In genomic region chr7:132261885-132262284, GRCm38 (mm10) we compare ENCODE assay signal across 12 mouse cellular contexts. TPM values are rescaled to one million over a fixed set of nuclear protein-coding genes. Genes with fewer than 3 reads are reported as not detected.
DNase-seq lines count a peak whose midpoint lies in the region; ATAC-seq lines count a peak whose summit lies in the region.
"Had no signal": no experiment of that assay in that cellular context is flagged by ENCODE, and none has a peak within 500 bp of the region (broad histone marks: within the 10 kb centered on the region; RNA-seq: fewer than 3 reads in every experiment).

No protein-coding gene starts in this region.

- peaks cover 50% of the 10 kb centered on the region for H3K4me1 ChIP-seq in lung, embryonic 15.5 days
- peaks cover 38% of the 10 kb centered on the region for H3K4me1 ChIP-seq in hindbrain, embryonic 12.5 days
- H3K4me1 ChIP-seq in kidney, embryonic 16.5 days (ENCODE audit: insufficient read depth, low read length), result peaks cover 15% of the 10 kb centered on the region

- no peak for ATAC-seq in lung, embryonic 15.5 days (ENCODE audit: borderline replicate concordance, extremely low read depth, low FRiP score, low TSS enrichment)
- ATAC-seq in hindbrain, embryonic 12.5 days (ENCODE audit: low FRiP score), result no peak
- ATAC-seq in megakaryocyte, adult 5-6 weeks (ENCODE audit: poor library complexity, severe bottlenecking), result 0 out of 2 replicates have a peak, but pooled peaks have one; percentile 31
- ATAC-seq in kidney, embryonic 16.5 days (ENCODE audit: low FRiP score, low TSS enrichment), result no peak

- WGBS in lung, embryonic 15.5 days, result 26% methylated on average over 3 of the region's 3 CpGs
- WGBS in hindbrain, embryonic 12.5 days, result 43% methylated on average over 3 of the region's 3 CpGs
- 72% methylated on average over 3 of the region's 3 CpGs for WGBS in kidney, embryonic 16.5 days

- no peak overlapping the region for H3K4me2 ChIP-seq in lung, embryonic 15.5 days
- no peak overlapping the region for H3K4me2 ChIP-seq in hindbrain, embryonic 12.5 days (replicated peaks)
- no peak overlapping the region for H3K4me2 ChIP-seq in kidney, embryonic 16.5 days (replicated peaks; ENCODE audit: low read depth, low read length)
- H3K4me2 ChIP-seq: heart, embryonic 13.5 days; neural tube, embryonic 12.5 days had no signal

- H3K9ac ChIP-seq in lung, embryonic 15.5 days, result no peak overlapping the region
- H3K9ac ChIP-seq in hindbrain, embryonic 12.5 days, result no peak overlapping the region
- no peak overlapping the region for H3K9ac ChIP-seq in kidney, embryonic 16.5 days (replicated peaks; ENCODE audit: low read length)
- H3K9ac ChIP-seq: heart, embryonic 13.5 days; neural tube, embryonic 12.5 days had no signal

- no peaks in the 10 kb centered on the region for H3K27me3 ChIP-seq in lung, embryonic 15.5 days
- H3K27me3 ChIP-seq in hindbrain, embryonic 12.5 days, result no peaks in the 10 kb centered on the region
- no peaks in the 10 kb centered on the region for H3K27me3 ChIP-seq in kidney, embryonic 16.5 days (ENCODE audit: insufficient read depth, low read length)
- H3K27me3 ChIP-seq: heart, embryonic 13.5 days; neural tube, embryonic 12.5 days had no signal

- no peak overlapping the region for H3K4me3 ChIP-seq in lung, embryonic 15.5 days
- no peak overlapping the region for H3K4me3 ChIP-seq in hindbrain, embryonic 12.5 days
- no peak overlapping the region for H3K4me3 ChIP-seq in kidney, embryonic 16.5 days (ENCODE audit: low read length)
- H3K4me3 ChIP-seq: gastrocnemius, adult 2 months; heart, embryonic 13.5 days; neural tube, embryonic 12.5 days had no signal

- peaks cover 6% of the 10 kb centered on the region; the same call in 1 of the 2 replicates for H3K36me3 ChIP-seq in lung, embryonic 15.5 days
- H3K36me3 ChIP-seq in hindbrain, embryonic 12.5 days, result peaks cover 18% of the 10 kb centered on the region
- peaks cover 16% of the 10 kb centered on the region; the same call in 1 of the 2 replicates for H3K36me3 ChIP-seq in kidney, embryonic 16.5 days (ENCODE audit: insufficient read depth, low read length)

- no peaks in the 10 kb centered on the region for H3K9me3 ChIP-seq in lung, embryonic 15.5 days
- H3K9me3 ChIP-seq in hindbrain, embryonic 12.5 days (replicated peaks), result no peaks in the 10 kb centered on the region
- no peaks in the 10 kb centered on the region for H3K9me3 ChIP-seq in kidney, embryonic 16.5 days (ENCODE audit: low read length)
- H3K9me3 ChIP-seq: heart, embryonic 13.5 days; neural tube, embryonic 12.5 days had no signal

- DNase-seq in lung, postnatal 14 days, result no peak
- peak; percentile 79 for DNase-seq in c-Kit-positive CD71-positive TER-119-negative erythroid progenitor cells, embryonic 14.5 days (ENCODE audit: low read depth)
- no peak for DNase-seq in thymus, postnatal 10 days (ENCODE audit: low spot score in 2 of 2)
- DNase-seq in left cerebral cortex, adult 9 months (ENCODE audit: low spot score in 2 of 2), result no peak
- DNase-seq: gastrocnemius, adult 2 months; kidney, postnatal 4 days had no signal

- peak overlapping the region; percentile 45; the same call in 1 of the 2 replicates for H3K27ac ChIP-seq in lung, embryonic 15.5 days
- H3K27ac ChIP-seq in hindbrain, embryonic 12.5 days, result peak overlapping the region; percentile 85
- no peak overlapping the region for H3K27ac ChIP-seq in kidney, embryonic 16.5 days (ENCODE audit: low read length)
- H3K27ac ChIP-seq: gastrocnemius, adult 2 months; heart, embryonic 13.5 days; neural tube, embryonic 12.5 days had no signal

RNA-seq across cellular contexts. Expression of gene Chst15, which starts 55.1 kb away (rescaled TPM):
- polyA plus RNA-seq in lung, embryonic 15.5 days (2015; fragmentation: Nextera tagmentation; extraction: Ambion mirVana), result 17.8 and 20.3 TPM in 2 replicates
- 28.6 and 29.8 TPM in 2 replicates for polyA plus RNA-seq in hindbrain, embryonic 12.5 days (2016; fragmentation: Nextera tagmentation; extraction: Ambion mirVana)
- 14.0 and 14.6 TPM in 2 replicates for total RNA-seq in megakaryocyte, adult 5-6 weeks (2015)
- total RNA-seq in megakaryocyte, adult 5-6 weeks (2017), result 12.9 and 17.1 TPM in 2 replicates
- 19.7 and 21.0 TPM in 2 replicates for polyA plus RNA-seq in kidney, embryonic 16.5 days (2015; fragmentation: Nextera tagmentation; extraction: Ambion mirVana)
